Mouse (Mus musculus): Measurements from ENCODE around the gene Cse1l.

Cse1l gene

GRCm38 (mm10) chr2:166905711-166906522, at the start of gene Cse1l:
TSS of gene Cse1l (plus strand) at chr2:166906040.
- peak; percentile 98 for DNase-seq (ENCODE audit: low spot score)

GRCm38 (mm10) chr2:166856366-166856765, 49.5 kb upstream of the Cse1l start:
- no peak for DNase-seq (ENCODE audit: low spot score)

- DNase-seq (ENCODE audit: low spot score) = no peak
Observed at GRCm38 (mm10) chr2:166857118-166857517, 48.7 kb upstream of the Cse1l start.

GRCm38 (mm10) chr2:166859214-166859613, 46.6 kb upstream of the Cse1l start:
- DNase-seq (ENCODE audit: low spot score) = no peak

- no peak for DNase-seq (ENCODE audit: low spot score)
Observed at GRCm38 (mm10) chr2:166862505-166862904, 43.3 kb upstream of the Cse1l start.

GRCm38 (mm10) chr2:166865476-166865875, 40.4 kb upstream of the Cse1l start:
- DNase-seq (ENCODE audit: low spot score) = no peak

GRCm38 (mm10) chr2:166870271-166870865, 35.5 kb upstream of the Cse1l start:
- DNase-seq (ENCODE audit: low spot score) = no peak

- no peak for DNase-seq (ENCODE audit: low spot score)
Observed at GRCm38 (mm10) chr2:166870899-166871298, 34.9 kb upstream of the Cse1l start.

- DNase-seq (ENCODE audit: low spot score) = no peak
Observed at GRCm38 (mm10) chr2:166874675-166875280, 31.1 kb upstream of the Cse1l start.

GRCm38 (mm10) chr2:166875561-166875960, 30.3 kb upstream of the Cse1l start:
- no peak for DNase-seq (ENCODE audit: low spot score)

GRCm38 (mm10) chr2:166876331-166876730, 29.5 kb upstream of the Cse1l start:
- no peak for DNase-seq (ENCODE audit: low spot score)

GRCm38 (mm10) chr2:166885066-166885465, 20.8 kb upstream of the Cse1l start:
- no peak for DNase-seq (ENCODE audit: low spot score)

- no peak for DNase-seq (ENCODE audit: low spot score)
Observed at GRCm38 (mm10) chr2:166885619-166886018, 20.2 kb upstream of the Cse1l start.

- DNase-seq (ENCODE audit: low spot score) = no peak
Observed at GRCm38 (mm10) chr2:166886231-166886630, 19.6 kb upstream of the Cse1l start.

GRCm38 (mm10) chr2:166887816-166888215, 18.0 kb upstream of the Cse1l start:
- no peak for DNase-seq (ENCODE audit: low spot score)

GRCm38 (mm10) chr2:166891366-166891880, 14.4 kb upstream of the Cse1l start:
- no peak for DNase-seq (ENCODE audit: low spot score)

GRCm38 (mm10) chr2:166892158-166892680, 13.6 kb upstream of the Cse1l start:
- DNase-seq (ENCODE audit: low spot score) = no peak

GRCm38 (mm10) chr2:166893036-166893435, 12.8 kb upstream of the Cse1l start:
- DNase-seq (ENCODE audit: low spot score) = no peak

GRCm38 (mm10) chr2:166896368-166896767, 9.5 kb upstream of the Cse1l start:
- DNase-seq (ENCODE audit: low spot score) = no peak

- DNase-seq (ENCODE audit: low spot score) = no peak
Observed at GRCm38 (mm10) chr2:166896974-166897373, 8.9 kb upstream of the Cse1l start.

GRCm38 (mm10) chr2:166899161-166899560, 6.7 kb upstream of the Cse1l start:
- DNase-seq (ENCODE audit: low spot score) = no peak

- no peak for DNase-seq (ENCODE audit: low spot score)
Observed at GRCm38 (mm10) chr2:166899746-166900145, 6.1 kb upstream of the Cse1l start.

Data from ovary, postnatal 10 days (tissue).